Mouse (Mus musculus) monocyte, adult 2 months (primary cell): ENCODE results near the gene Acbd3.

Experiments
- DNase-seq, 2 experiments: peaks; one replicate each; pipeline ENCODE4 v3.0.0; 2022; ENCODE audit warnings: low spot score in 2 of 2, low read depth in 1 of 2

Gene Acbd3

GRCm38 (mm10) chr1:180781250-180781649 is 55.4 kb downstream of the Acbd3 start:
- DNase-seq = no peak

DNA sequence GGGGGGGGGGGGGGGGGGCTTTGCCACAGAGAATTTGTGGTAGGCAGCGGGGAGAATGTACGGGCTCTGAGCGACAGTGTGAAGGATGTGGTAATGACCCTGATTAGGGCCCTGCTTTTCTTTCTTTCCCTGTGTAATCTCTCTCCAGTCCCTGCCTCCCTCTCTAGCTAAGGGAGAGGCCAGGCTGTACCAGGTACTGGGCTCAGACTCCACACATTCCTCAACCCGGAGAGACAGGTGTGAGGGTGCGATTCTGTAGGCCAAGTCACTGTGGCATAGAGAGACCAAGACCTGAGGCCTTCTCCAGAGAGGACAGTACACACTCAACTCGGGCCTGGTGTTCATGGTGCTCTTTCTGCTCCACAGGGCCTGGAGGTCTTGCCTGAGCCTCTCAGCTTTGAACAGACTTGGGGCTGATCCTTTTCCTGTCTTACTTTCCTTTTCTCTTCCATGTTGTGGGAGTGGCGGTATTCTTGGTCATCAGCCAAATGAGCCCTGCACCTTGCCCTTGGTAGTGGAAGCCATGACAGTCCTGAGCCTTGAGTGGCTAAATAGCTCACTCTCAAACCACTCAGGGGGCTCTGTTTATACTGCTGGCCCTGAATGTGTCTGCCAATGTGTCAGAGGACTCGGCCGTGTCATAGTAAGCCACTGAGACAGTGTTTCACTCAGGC is 57.2 kb downstream of the Acbd3 start:
- no peak for DNase-seq

- DNase-seq = no peak
Observed at GRCm38 (mm10) chr1:180783580-180783928, 57.7 kb downstream of the Acbd3 start.

GRCm38 (mm10) chr1:180791821-180792480 is 66.1 kb downstream of the Acbd3 start:
- no peak for DNase-seq

GRCm38 (mm10) chr1:180792814-180793213 is 67.0 kb downstream of the Acbd3 start:
- no peak for DNase-seq

GRCm38 (mm10) chr1:180793445-180794117 is 67.7 kb downstream of the Acbd3 start:
- peak in 1 of 2 experiments; percentile 50 for DNase-seq

GRCm38 (mm10) chr1:180794170-180794569 is 68.3 kb downstream of the Acbd3 start:
- DNase-seq = no peak

GRCm38 (mm10) chr1:180798660-180799059 is 72.8 kb downstream of the Acbd3 start:
- DNase-seq = no peak

DNA sequence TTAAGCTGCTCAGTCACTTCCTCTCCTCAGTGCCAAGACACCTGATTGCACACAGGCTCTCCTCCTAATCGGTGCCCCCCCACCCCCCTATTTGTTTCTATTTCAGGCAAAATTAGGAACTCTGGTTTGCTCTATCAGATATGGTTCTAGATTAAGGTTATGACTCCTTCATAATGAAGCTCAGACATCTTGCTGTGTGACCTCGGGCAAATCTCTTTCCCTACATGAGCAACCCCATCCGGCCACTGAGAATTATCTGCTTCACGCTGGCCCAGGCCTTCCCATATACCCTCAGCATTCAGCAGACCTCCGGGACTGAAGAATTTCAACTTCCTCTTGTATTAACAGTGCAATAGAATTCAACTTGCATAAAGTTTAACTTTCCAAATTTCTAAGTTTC is 73.4 kb downstream of the Acbd3 start:
- no peak for DNase-seq

DNA sequence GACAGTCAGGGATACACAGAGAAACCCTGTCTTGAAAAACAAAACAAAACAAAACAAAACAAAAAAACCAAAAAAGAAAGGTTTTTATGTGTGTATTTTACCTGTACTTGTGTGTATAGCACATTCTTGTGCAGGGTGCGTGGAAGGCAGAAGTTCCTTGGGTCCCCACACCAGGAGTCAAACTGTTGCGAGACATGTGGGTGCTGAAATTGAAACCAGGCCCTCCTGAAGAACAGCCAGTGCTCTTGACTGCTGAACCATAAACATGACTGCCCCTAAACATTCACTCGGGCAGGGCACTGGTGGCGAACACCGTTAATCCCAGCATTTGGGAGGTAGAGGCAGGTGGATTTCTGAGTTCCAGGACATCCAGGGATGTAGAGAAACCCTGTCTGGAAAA is 74.2 kb downstream of the Acbd3 start:
- DNase-seq = no peak

DNA sequence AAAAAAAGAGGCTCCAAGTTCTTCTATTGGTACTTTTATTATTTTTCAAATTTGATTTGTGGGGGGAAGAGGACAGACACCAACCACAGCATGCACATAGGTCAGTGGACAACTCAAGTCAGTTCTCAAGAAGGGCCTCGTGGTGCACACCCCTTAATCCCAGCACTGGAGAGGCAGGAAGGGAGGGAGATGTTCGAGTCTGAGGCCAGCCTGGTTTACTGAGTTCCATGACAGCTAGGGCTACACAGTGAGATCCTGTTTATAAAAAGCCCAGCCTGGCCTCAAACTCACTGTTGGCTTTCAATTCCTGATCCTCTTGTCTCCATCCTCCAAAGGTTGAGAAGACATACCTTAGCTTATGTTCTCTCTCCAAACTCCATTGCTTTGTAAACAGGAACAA is 75.0 kb downstream of the Acbd3 start:
- DNase-seq = no peak

- DNase-seq = no peak
Observed at GRCm38 (mm10) chr1:180801466-180801994, 75.7 kb downstream of the Acbd3 start.
